Mouse (Mus musculus): ENCODE measurements around the gene Ubxn7. TPM values are rescaled to one million over a fixed set of nuclear protein-coding genes. Genes with fewer than 3 reads are reported as not detected.

Ubxn7 gene
- polyA plus RNA-seq, 1 experiment from 2014 or later, result 22.1 TPM

DNA sequence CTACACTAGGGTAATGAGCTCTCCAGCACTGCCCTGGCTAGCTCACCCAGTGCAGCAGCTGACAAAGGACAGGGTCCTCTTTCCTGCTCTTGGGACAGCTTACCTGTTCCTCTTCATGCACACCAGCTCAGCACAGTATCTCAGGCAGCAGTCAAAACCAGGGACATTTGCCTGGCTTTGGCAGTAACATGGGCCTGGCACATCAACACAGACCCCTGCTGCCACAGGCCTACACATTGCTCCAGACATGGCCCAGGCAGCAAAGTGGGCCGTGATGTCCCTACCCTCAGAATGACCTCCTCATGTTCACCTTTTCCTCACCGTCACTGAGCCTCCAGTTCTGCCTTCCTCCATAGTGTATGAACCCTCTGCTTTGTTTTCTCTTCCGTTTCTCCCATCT, 18.7 kb downstream of the Ubxn7 start:
- H3K4me2 ChIP-seq (ENCODE audit: low read depth, low read length), result no peak overlapping the region
- H3K4me3 ChIP-seq (replicated peaks; ENCODE audit: low read length), result no peak overlapping the region
- peaks cover 6% of the 10 kb centered on the region; the same call in 1 of the 2 replicates for H3K36me3 ChIP-seq (ENCODE audit: control insufficient read depth, insufficient read depth, low read length)
- no peak for ATAC-seq (ENCODE audit: insufficient read depth, low FRiP score)
- whole genome bisulfite sequencing, result 81% methylated on average over 3 of the region's 3 CpGs
- H3K4me1 ChIP-seq (ENCODE audit: control insufficient read depth, insufficient read depth, low read length), result no peaks in the 10 kb centered on the region
- H3K27ac ChIP-seq (ENCODE audit: low read length), result no peak overlapping the region
- 0 out of 2 replicates have a peak, but pooled peaks cover 3% of the 10 kb centered on the region for H3K9me3 ChIP-seq (replicated peaks; ENCODE audit: control insufficient read depth, low read length)
- H3K27me3 ChIP-seq (ENCODE audit: control insufficient read depth, insufficient read depth, low read length), result no peaks in the 10 kb centered on the region
- no peak overlapping the region for H3K9ac ChIP-seq (ENCODE audit: low read length)

GRCm38 (mm10) chr16:32363530-32363929, 31.5 kb downstream of the Ubxn7 start:
- no peak for ATAC-seq (ENCODE audit: insufficient read depth, low FRiP score)
- Histone ChIP-seq H3K9ac (ENCODE audit: low read length) (no peak overlapping the region), H3K27me3 (ENCODE audit: control insufficient read depth, insufficient read depth, low read length) (no peaks in the 10 kb centered on the region), H3K4me1 (ENCODE audit: control insufficient read depth, insufficient read depth, low read length) (no peaks in the 10 kb centered on the region), H3K36me3 (ENCODE audit: control insufficient read depth, insufficient read depth, low read length) (0 out of 2 replicates have a peak, but pooled peaks cover 5% of the 10 kb centered on the region), H3K4me2 (ENCODE audit: low read depth, low read length) (no peak overlapping the region), H3K9me3 (replicated peaks; ENCODE audit: control insufficient read depth, low read length) (no peaks in the 10 kb centered on the region), H3K4me3 (replicated peaks; ENCODE audit: low read length) (no peak overlapping the region), H3K27ac (ENCODE audit: low read length) (no peak overlapping the region)
- 73% methylated on average over 2 of the region's 2 CpGs for WGBS

DNA sequence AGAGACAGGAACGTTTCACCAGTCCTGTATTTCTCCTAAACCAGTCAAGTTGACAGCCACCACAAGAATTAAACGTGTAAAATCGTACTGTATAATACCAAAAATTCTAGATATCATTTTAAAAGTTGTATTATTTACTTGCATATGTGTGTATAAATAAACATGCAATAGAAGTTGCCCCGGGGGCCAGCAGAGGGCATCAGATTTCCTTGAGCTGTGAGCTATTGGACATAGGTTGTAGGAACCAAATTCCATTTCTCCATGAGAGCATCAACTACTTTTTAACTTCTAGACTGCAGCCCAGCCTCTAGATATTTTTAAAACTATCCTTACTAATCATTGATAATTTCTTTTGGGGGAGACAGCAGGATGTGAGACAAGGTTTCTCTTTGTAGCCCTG, 39.3 kb downstream of the Ubxn7 start:
- no peaks in the 10 kb centered on the region for H3K4me1 ChIP-seq (ENCODE audit: control insufficient read depth, insufficient read depth, low read length)
- H3K36me3 ChIP-seq (ENCODE audit: control insufficient read depth, insufficient read depth, low read length), result peaks cover 10% of the 10 kb centered on the region
- H3K4me3 ChIP-seq (replicated peaks; ENCODE audit: low read length), result no peak overlapping the region
- H3K9ac ChIP-seq (ENCODE audit: low read length), result no peak overlapping the region
- no peak for ATAC-seq (ENCODE audit: insufficient read depth, low FRiP score)
- H3K4me2 ChIP-seq (ENCODE audit: low read depth, low read length), result no peak overlapping the region
- no peaks in the 10 kb centered on the region for H3K9me3 ChIP-seq (replicated peaks; ENCODE audit: control insufficient read depth, low read length)
- 82% methylated on average over 4 of the region's 4 CpGs for WGBS
- no peaks in the 10 kb centered on the region for H3K27me3 ChIP-seq (ENCODE audit: control insufficient read depth, insufficient read depth, low read length)
- no peak overlapping the region for H3K27ac ChIP-seq (ENCODE audit: low read length)

GRCm38 (mm10) chr16:32379575-32379974, 47.5 kb downstream of the Ubxn7 start:
- Histone ChIP-seq H3K9ac (ENCODE audit: low read length) (no peak overlapping the region), H3K4me3 (replicated peaks; ENCODE audit: low read length) (no peak overlapping the region), H3K27me3 (ENCODE audit: control insufficient read depth, insufficient read depth, low read length) (no peaks in the 10 kb centered on the region), H3K27ac (ENCODE audit: low read length) (no peak overlapping the region), H3K9me3 (replicated peaks; ENCODE audit: control insufficient read depth, low read length) (no peaks in the 10 kb centered on the region), H3K36me3 (ENCODE audit: control insufficient read depth, insufficient read depth, low read length) (peaks cover 31% of the 10 kb centered on the region), H3K4me1 (ENCODE audit: control insufficient read depth, insufficient read depth, low read length) (no peaks in the 10 kb centered on the region), H3K4me2 (ENCODE audit: low read depth, low read length) (no peak overlapping the region)
- ATAC-seq (ENCODE audit: insufficient read depth, low FRiP score), result no peak
- 89% methylated on average over 2 of the region's 2 CpGs for WGBS

GRCm38 (mm10) chr16:32382901-32383300, 50.8 kb downstream of the Ubxn7 start:
- no peak overlapping the region for H3K4me2 ChIP-seq (ENCODE audit: low read depth, low read length)
- H3K36me3 ChIP-seq (ENCODE audit: control insufficient read depth, insufficient read depth, low read length), result peaks cover 30% of the 10 kb centered on the region
- H3K9ac ChIP-seq (ENCODE audit: low read length), result no peak overlapping the region
- H3K4me3 ChIP-seq (replicated peaks; ENCODE audit: low read length), result no peak overlapping the region
- no peaks in the 10 kb centered on the region for H3K4me1 ChIP-seq (ENCODE audit: control insufficient read depth, insufficient read depth, low read length)
- no peak overlapping the region for H3K27ac ChIP-seq (ENCODE audit: low read length)
- no peaks in the 10 kb centered on the region for H3K9me3 ChIP-seq (replicated peaks; ENCODE audit: control insufficient read depth, low read length)
- ATAC-seq (ENCODE audit: insufficient read depth, low FRiP score), result no peak
- H3K27me3 ChIP-seq (ENCODE audit: control insufficient read depth, insufficient read depth, low read length), result no peaks in the 10 kb centered on the region

- Histone ChIP-seq H3K36me3 (ENCODE audit: control insufficient read depth, insufficient read depth, low read length) (peaks cover 23% of the 10 kb centered on the region), H3K9me3 (replicated peaks; ENCODE audit: control insufficient read depth, low read length) (no peaks in the 10 kb centered on the region), H3K4me2 (ENCODE audit: low read depth, low read length) (no peak overlapping the region), H3K4me1 (ENCODE audit: control insufficient read depth, insufficient read depth, low read length) (no peaks in the 10 kb centered on the region), H3K27me3 (ENCODE audit: control insufficient read depth, insufficient read depth, low read length) (no peaks in the 10 kb centered on the region), H3K4me3 (replicated peaks; ENCODE audit: low read length) (no peak overlapping the region), H3K27ac (ENCODE audit: low read length) (no peak overlapping the region), H3K9ac (ENCODE audit: low read length) (no peak overlapping the region)
- WGBS, result 70% methylated on average over 2 of the region's 2 CpGs
- no peak for ATAC-seq (ENCODE audit: insufficient read depth, low FRiP score)
These were observed 52.8 kb downstream of the Ubxn7 start for GRCm38 (mm10) chr16:32384885-32385284.

DNA sequence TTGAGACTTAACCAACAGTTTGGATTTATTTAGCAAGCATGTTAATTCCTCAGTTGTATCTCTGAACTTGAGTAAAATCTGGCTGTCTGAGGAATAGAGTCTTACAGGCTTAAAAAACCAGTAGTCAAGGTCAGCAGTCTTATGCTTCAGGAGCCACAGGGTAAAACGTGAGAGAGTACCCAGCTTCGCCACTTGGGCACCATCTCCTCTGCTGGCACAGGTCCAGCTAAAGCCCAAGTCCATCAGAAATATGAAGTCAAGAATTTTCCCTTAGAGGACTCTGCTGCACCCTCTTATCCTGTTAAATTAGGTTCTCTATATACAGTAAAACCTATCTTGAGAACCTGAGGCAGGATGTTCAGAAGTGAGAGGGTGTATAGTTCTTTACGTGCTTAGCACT, 54.8 kb downstream of the Ubxn7 start:
- peaks cover 16% of the 10 kb centered on the region for H3K36me3 ChIP-seq (ENCODE audit: control insufficient read depth, insufficient read depth, low read length)
- no peak overlapping the region for H3K9ac ChIP-seq (ENCODE audit: low read length)
- 84% methylated on average over 3 of the region's 3 CpGs for WGBS
- H3K4me1 ChIP-seq (ENCODE audit: control insufficient read depth, insufficient read depth, low read length), result no peaks in the 10 kb centered on the region
- no peaks in the 10 kb centered on the region for H3K27me3 ChIP-seq (ENCODE audit: control insufficient read depth, insufficient read depth, low read length)
- no peak overlapping the region for H3K4me3 ChIP-seq (replicated peaks; ENCODE audit: low read length)
- H3K4me2 ChIP-seq (ENCODE audit: low read depth, low read length), result no peak overlapping the region
- H3K27ac ChIP-seq (ENCODE audit: low read length), result no peak overlapping the region
- no peaks in the 10 kb centered on the region for H3K9me3 ChIP-seq (replicated peaks; ENCODE audit: control insufficient read depth, low read length)
- no peak for ATAC-seq (ENCODE audit: insufficient read depth, low FRiP score)

DNA sequence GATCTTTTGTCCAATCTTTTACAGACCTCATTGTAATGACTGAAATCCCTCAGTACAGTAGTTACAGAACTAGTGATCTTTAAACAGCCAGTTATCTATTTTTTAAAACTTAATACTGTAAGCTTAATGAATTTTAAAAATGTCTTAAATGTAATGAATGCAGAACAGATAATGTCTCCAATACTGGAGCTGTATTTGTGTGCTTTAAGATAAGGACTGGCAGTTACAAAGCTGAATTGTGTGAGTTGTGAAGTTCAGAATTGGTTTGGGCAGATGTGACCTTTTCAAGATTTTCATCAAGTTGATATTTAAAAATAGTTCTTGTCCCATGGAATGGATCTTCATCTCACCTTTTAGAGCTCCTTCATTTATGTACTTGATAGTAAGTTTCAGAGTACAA, 57.0 kb downstream of the Ubxn7 start:
- Histone ChIP-seq H3K9me3 (replicated peaks; ENCODE audit: control insufficient read depth, low read length) (no peaks in the 10 kb centered on the region), H3K4me3 (replicated peaks; ENCODE audit: low read length) (no peak overlapping the region), H3K36me3 (ENCODE audit: control insufficient read depth, insufficient read depth, low read length) (peaks cover 21% of the 10 kb centered on the region; the same call in 1 of the 2 replicates), H3K4me1 (ENCODE audit: control insufficient read depth, insufficient read depth, low read length) (no peaks in the 10 kb centered on the region), H3K4me2 (ENCODE audit: low read depth, low read length) (no peak overlapping the region), H3K9ac (ENCODE audit: low read length) (no peak overlapping the region), H3K27me3 (ENCODE audit: control insufficient read depth, insufficient read depth, low read length) (no peaks in the 10 kb centered on the region), H3K27ac (ENCODE audit: low read length) (no peak overlapping the region)
- ATAC-seq (ENCODE audit: insufficient read depth, low FRiP score), result no peak

GRCm38 (mm10) chr16:32389841-32390240, 57.8 kb downstream of the Ubxn7 start:
- no peak for ATAC-seq (ENCODE audit: insufficient read depth, low FRiP score)
- H3K9me3 ChIP-seq (replicated peaks; ENCODE audit: control insufficient read depth, low read length), result no peaks in the 10 kb centered on the region
- H3K4me2 ChIP-seq (ENCODE audit: low read depth, low read length), result no peak overlapping the region
- H3K36me3 ChIP-seq (ENCODE audit: control insufficient read depth, insufficient read depth, low read length), result peaks cover 18% of the 10 kb centered on the region; the same call in 1 of the 2 replicates
- no peaks in the 10 kb centered on the region for H3K27me3 ChIP-seq (ENCODE audit: control insufficient read depth, insufficient read depth, low read length)
- H3K4me3 ChIP-seq (replicated peaks; ENCODE audit: low read length), result no peak overlapping the region
- no peak overlapping the region for H3K9ac ChIP-seq (ENCODE audit: low read length)
- WGBS, result 74% methylated on average over 3 of the region's 3 CpGs
- no peak overlapping the region for H3K27ac ChIP-seq (ENCODE audit: low read length)
- no peaks in the 10 kb centered on the region for H3K4me1 ChIP-seq (ENCODE audit: control insufficient read depth, insufficient read depth, low read length)

DNA sequence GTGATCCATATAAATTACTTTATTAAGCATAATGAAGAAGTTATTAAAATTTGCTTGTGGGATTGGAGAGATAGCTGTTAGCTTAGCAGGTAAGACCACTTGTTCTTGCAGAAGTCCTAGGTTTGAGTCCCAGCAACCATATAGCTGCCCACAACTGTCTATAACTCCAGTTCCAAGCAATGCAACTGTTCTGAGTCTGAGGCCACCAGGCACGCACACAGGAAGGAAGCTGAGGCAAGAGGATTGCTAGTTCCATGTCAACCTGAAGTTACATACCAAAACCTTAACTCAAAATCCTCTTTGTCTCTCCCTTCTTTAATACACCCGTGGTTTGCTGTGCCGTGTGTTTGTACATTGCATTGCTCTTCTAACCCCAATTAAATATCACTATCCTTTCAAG, 58.8 kb downstream of the Ubxn7 start:
- no peak for ATAC-seq (ENCODE audit: insufficient read depth, low FRiP score)
- WGBS, result 85% methylated on average over 3 of the region's 3 CpGs
- Histone ChIP-seq H3K27ac (ENCODE audit: low read length) (no peak overlapping the region), H3K4me2 (ENCODE audit: low read depth, low read length) (no peak overlapping the region), H3K36me3 (ENCODE audit: control insufficient read depth, insufficient read depth, low read length) (peaks cover 11% of the 10 kb centered on the region; the same call in 1 of the 2 replicates), H3K27me3 (ENCODE audit: control insufficient read depth, insufficient read depth, low read length) (no peaks in the 10 kb centered on the region), H3K9me3 (replicated peaks; ENCODE audit: control insufficient read depth, low read length) (no peaks in the 10 kb centered on the region), H3K4me1 (ENCODE audit: control insufficient read depth, insufficient read depth, low read length) (no peaks in the 10 kb centered on the region), H3K9ac (ENCODE audit: low read length) (no peak overlapping the region), H3K4me3 (replicated peaks; ENCODE audit: low read length) (no peak overlapping the region)

Data from stomach, embryonic 16.5 days (tissue).